Mouse (Mus musculus) testis, adult 2 months (tissue): Measurements from ENCODE around the gene 2610042L04Rik. TPM values are rescaled to one million over a fixed set of nuclear protein-coding genes. Genes with fewer than 3 reads are reported as not detected.
"Not testable (repeated sequence)": the region's sequence is repeated elsewhere in the genome, so short reads cannot be mapped to it uniquely, and the experiment has no call there.

Experiments
- H3K27ac ChIP-seq: fragments of 200-500 bp; 2 replicates; pipeline ENCODE4 v1.5.1; 2012; ENCODE audit warnings: low read depth, low read length; ENCODE audit not compliant: control insufficient read depth, insufficient read depth
- H3K27me3 ChIP-seq: fragments of 200-500 bp; 2 replicates; pipeline ENCODE4 v1.6.1; 2012; ENCODE audit warnings: mild to moderate bottlenecking, low read length, moderate library complexity; ENCODE audit not compliant: control insufficient read depth, insufficient read depth
- H3K36me3 ChIP-seq: fragments of 200-500 bp; 2 replicates; pipeline ENCODE4 v1.6.1; 2012; ENCODE audit warnings: mild to moderate bottlenecking, low read length; ENCODE audit not compliant: control insufficient read depth, insufficient read depth
- H3K4me1 ChIP-seq: fragments of 200-500 bp; 2 replicates; pipeline ENCODE4 v1.6.1; 2012; ENCODE audit warnings: low read length; ENCODE audit not compliant: control insufficient read depth, insufficient read depth
- H3K4me3 ChIP-seq: fragments of 200-500 bp; 2 replicates; pipeline ENCODE4 v1.5.1; 2012; ENCODE audit warnings: low read depth, mild to moderate bottlenecking, low read length, moderate library complexity, mixed read lengths; ENCODE audit not compliant: control insufficient read depth
- polyA plus RNA-seq: library from polyadenylated mRNA; depleted of rRNA; stranded (reverse); fragments of >200 nt; gene quantifications from 2 replicates; pipeline ENCODE4 v1.2.3, GENCODE M21; 2012; rRNA removed

Gene 2610042L04Rik
- polyA plus RNA-seq, 1 experiment: 0.61 TPM

GRCm38 (mm10) chr14:4403840-4404239, 69.3 kb downstream of the 2610042L04Rik start:
- H3K36me3 ChIP-seq, H3K27me3 ChIP-seq, H3K27ac ChIP-seq, H3K4me1 ChIP-seq, H3K4me3 ChIP-seq: not testable (repeated sequence)

Other genes with a start within 250 kb of the 2610042L04Rik start
- 2.1 and 2.4 TPM in 2 replicates for gene Gm8108, start 224.2 kb upstream of the 2610042L04Rik start, polyA plus RNA-seq
- gene Gm3127, start 169.7 kb upstream of the 2610042L04Rik start, polyA plus RNA-seq: 1.4 and 2.8 TPM in 2 replicates
- 2.0 and 2.2 TPM in 2 replicates for gene Gm2974, start 152.2 kb upstream of the 2610042L04Rik start, polyA plus RNA-seq
- gene Gm3138, start 85.1 kb upstream of the 2610042L04Rik start, polyA plus RNA-seq: 0.72 and 0.91 TPM in 2 replicates
- 38.0 and 43.4 TPM in 2 replicates for gene Gm3149, start 17.5 kb upstream of the 2610042L04Rik start, polyA plus RNA-seq
- 0.56 and 0.70 TPM in 2 replicates for gene Gm3159, start 62.8 kb downstream of the 2610042L04Rik start, polyA plus RNA-seq
- 0.85 and 0.95 TPM in 2 replicates for gene Gm3164, start 80.7 kb downstream of the 2610042L04Rik start, polyA plus RNA-seq
- 0.81 TPM in 1 of 2 replicates, not detected in the other for gene Gm3173, start 96.2 kb downstream of the 2610042L04Rik start, polyA plus RNA-seq
- 19.7 and 33.1 TPM in 2 replicates for gene Gm3182, start 147.0 kb downstream of the 2610042L04Rik start, polyA plus RNA-seq
- gene Gm3047, start 220.6 kb downstream of the 2610042L04Rik start, polyA plus RNA-seq: not detected in 2 replicates